12 mouse cellular contexts compared by ENCODE assay signal in the genomic region with DNA sequence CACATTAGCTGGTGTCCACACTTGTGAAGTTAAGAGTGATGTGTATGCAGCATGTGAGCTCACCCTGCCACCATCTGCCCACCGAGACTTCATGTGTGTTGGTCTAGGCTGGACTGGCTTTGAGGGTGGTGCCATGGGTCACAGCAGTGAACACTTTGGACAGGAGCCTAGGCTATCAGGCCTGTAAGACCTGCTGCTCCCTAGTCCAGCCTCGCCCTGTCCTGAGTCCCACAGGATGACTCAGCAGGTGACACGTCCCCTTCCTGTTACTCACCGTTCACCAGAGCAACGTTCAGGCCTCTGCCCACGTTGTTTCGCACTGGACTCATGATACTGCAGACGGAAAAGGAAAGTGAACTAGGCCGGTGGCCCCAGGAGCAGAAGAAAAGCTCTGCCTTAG. TPM values are rescaled to one million over a fixed set of nuclear protein-coding genes. Genes with fewer than 3 reads are reported as not detected.
DNase-seq lines count a peak whose midpoint lies in the region; ATAC-seq and TF ChIP-seq lines count a peak whose summit lies in the region.
"Had no signal": no experiment of that assay in that cellular context is flagged by ENCODE, and none has a peak within 500 bp of the region (broad histone marks: within the 10 kb centered on the region; RNA-seq: fewer than 3 reads in every experiment).

No protein-coding gene starts in this region.

- no peaks in the 10 kb centered on the region for H3K4me1 ChIP-seq in lung, postnatal 0 days (ENCODE audit: insufficient read depth, low read depth, low read length)
- peaks cover 17% of the 10 kb centered on the region for H3K4me1 ChIP-seq in small intestine, adult 2 months (ENCODE audit: control insufficient read depth, insufficient read depth, insufficient read length, low read length)
- H3K4me1 ChIP-seq in thymus, adult 2 months (replicated peaks; ENCODE audit: control insufficient read depth, insufficient read depth, low read length), result no peaks in the 10 kb centered on the region

- H3K4me3 ChIP-seq in lung, postnatal 0 days (ENCODE audit: low read depth, low read length), result no peak overlapping the region
- no peak overlapping the region for H3K4me3 ChIP-seq in small intestine, adult 2 months (ENCODE audit: low read depth, low read length)
- no peak overlapping the region for H3K4me3 ChIP-seq in thymus, adult 2 months (ENCODE audit: control insufficient read depth, insufficient read depth, low read length)
- H3K4me3 ChIP-seq: neural tube, embryonic 12.5 days had no signal

- no peak for TF ChIP-seq CTCF in lung, postnatal 0 days (IDR thresholded peaks at IDR 0.05)
- no peak for TF ChIP-seq CTCF in small intestine, adult 2 months (IDR thresholded peaks at IDR 0.05; ENCODE audit: extremely low read depth, insufficient read length, insufficient replicate concordance, low read depth, low read length)
- no peak for TF ChIP-seq CTCF in thymus, adult 2 months (IDR thresholded peaks at IDR 0.05; ENCODE audit: borderline replicate concordance, control insufficient read depth, extremely low read depth, insufficient read depth, low read length, poor library complexity)

- no peaks in the 10 kb centered on the region for H3K36me3 ChIP-seq in lung, postnatal 0 days (ENCODE audit: insufficient read depth, low read length)
- H3K36me3 ChIP-seq in small intestine, adult 2 months (ENCODE audit: control insufficient read depth, insufficient read depth, low read length), result peaks cover 16% of the 10 kb centered on the region
- no peaks in the 10 kb centered on the region for H3K36me3 ChIP-seq in thymus, adult 2 months (ENCODE audit: control insufficient read depth, insufficient read depth, low read length)
- H3K36me3 ChIP-seq: neural tube, embryonic 12.5 days had no signal

- peak; percentile 33; the same call in 1 of the 2 replicates for TF ChIP-seq POLR2A in small intestine, adult 2 months (IDR thresholded peaks at IDR 0.05; ENCODE audit: low read depth, low read length)
- no peak for TF ChIP-seq POLR2A in thymus, adult 2 months (IDR thresholded peaks at IDR 0.05; ENCODE audit: control insufficient read depth, extremely low read depth, insufficient read depth, low read length, poor library complexity)

- H3K9me3 ChIP-seq in lung, postnatal 0 days (ENCODE audit: low read length), result no peaks in the 10 kb centered on the region
- H3K9me3 ChIP-seq: neural tube, embryonic 12.5 days had no signal

- H3K27me3 ChIP-seq in lung, postnatal 0 days (replicated peaks; ENCODE audit: insufficient read depth, low read length), result no peaks in the 10 kb centered on the region
- H3K27me3 ChIP-seq in small intestine, adult 2 months (ENCODE audit: control insufficient read depth, insufficient read depth, low read length), result no peaks in the 10 kb centered on the region
- no peaks in the 10 kb centered on the region for H3K27me3 ChIP-seq in thymus, adult 2 months (ENCODE audit: control insufficient read depth, insufficient read depth, low read length)
- H3K27me3 ChIP-seq: neural tube, embryonic 12.5 days had no signal

- no peak overlapping the region for H3K4me2 ChIP-seq in lung, postnatal 0 days (replicated peaks; ENCODE audit: low read depth, low read length)
- H3K4me2 ChIP-seq: neural tube, embryonic 12.5 days had no signal

- H3K9ac ChIP-seq in lung, postnatal 0 days (replicated peaks; ENCODE audit: low read depth), result no peak overlapping the region
- H3K9ac ChIP-seq: neural tube, embryonic 12.5 days had no signal

- TF ChIP-seq EP300 in lung, postnatal 0 days (IDR thresholded peaks at IDR 0.05), result no peak

- no peak overlapping the region for H3K27ac ChIP-seq in lung, postnatal 0 days (ENCODE audit: low read length)
- H3K27ac ChIP-seq in small intestine, adult 2 months (ENCODE audit: insufficient read depth, low read depth, low read length), result peak overlapping the region; percentile 97
- no peak overlapping the region for H3K27ac ChIP-seq in thymus, adult 2 months (ENCODE audit: control insufficient read depth, insufficient read depth, low read length)
- H3K27ac ChIP-seq: neural tube, embryonic 12.5 days had no signal

- peak; percentile 49 for ATAC-seq in lung, postnatal 0 days

- peak; percentile 23 for DNase-seq in lung, postnatal 0 days (ENCODE audit: low spot score)
- no peak for DNase-seq in lung, postnatal 10 days
- peak; percentile 20 for DNase-seq in NIH3T3 (ENCODE audit: low read depth)
- peak; percentile 74 to 75 for DNase-seq in adrenal gland, postnatal 36 days
- DNase-seq in frontal cortex, adult 2 months (ENCODE audit: extremely low spot score in 1 of 2, low spot score in 1 of 2), result no peak
- no peak for DNase-seq in thymus, adult 2 months
- no peak for DNase-seq in T-cell, adult 2 months (ENCODE audit: low spot score)
- DNase-seq: gastrocnemius, postnatal 14 days; thymus, postnatal 14 days had no signal

- 56% methylated on average over 9 of the region's 9 CpGs for WGBS in lung, postnatal 0 days
- 17% methylated on average over 9 of the region's 9 CpGs for WGBS in small intestine, adult 2 months
- WGBS in thymus, adult 2 months, result 51% methylated on average over 9 of the region's 9 CpGs

RNA-seq across cellular contexts. Expression of a gene that starts 21.7 kb away (rescaled TPM):
- 2.6 and 2.7 TPM in 2 replicates for polyA plus RNA-seq in lung, postnatal 0 days (2015; fragmentation: Nextera tagmentation; extraction: Ambion mirVana)
- total RNA-seq in adrenal gland, postnatal 36 days (2021), result not detected
- polyA plus RNA-seq in small intestine, adult 2 months (2012; rRNA removed), result 26.8 and 100 TPM in 2 replicates
- not detected in 2 replicates for polyA plus RNA-seq in frontal cortex, adult 2 months (2012; rRNA removed)
- 4.0 and 4.3 TPM in 2 replicates for polyA plus RNA-seq in thymus, adult 2 months (2012; rRNA removed)
- total RNA-seq: gastrocnemius, postnatal 14 days; heart, postnatal 25 days had no signal
- polyA plus RNA-seq: neural tube, embryonic 12.5 days had no signal

RNA-seq across cellular contexts. Expression of a gene that starts 39.0 kb away (rescaled TPM):
- polyA plus RNA-seq in lung, postnatal 0 days (2015; fragmentation: Nextera tagmentation; extraction: Ambion mirVana), result 0.21 and 0.56 TPM in 2 replicates
- 1 to 10 TPM; 2.1 to 6.1 TPM for total RNA-seq in adrenal gland, postnatal 36 days (2021)
- polyA plus RNA-seq in small intestine, adult 2 months (2012; rRNA removed), result 0.16 and 0.25 TPM in 2 replicates
- 323 and 391 TPM in 2 replicates for polyA plus RNA-seq in frontal cortex, adult 2 months (2012; rRNA removed)
- 1.1 and 2.1 TPM in 2 replicates for polyA plus RNA-seq in thymus, adult 2 months (2012; rRNA removed)

Comparison
In these comparisons a context has a peak if more than half of its experiments do, and no peak if none do; other contexts are left out.
1. DNase-seq: peak in lung, postnatal 0 days (single experiment), NIH3T3 (single experiment) and adrenal gland, postnatal 36 days (2 of 2); none in lung, postnatal 10 days (single experiment), frontal cortex, adult 2 months (0 of 2), thymus, adult 2 months (single experiment) and T-cell, adult 2 months (single experiment).
2. RNA of a gene that starts 39.0 kb away (polyA plus RNA-seq): 323 to 391 TPM in frontal cortex, adult 2 months; 1.1 to 2.1 TPM in thymus, adult 2 months, 0.21 to 0.56 TPM in lung, postnatal 0 days and 0.16 to 0.25 TPM in small intestine, adult 2 months; every median in the first group is over 100 times any median in the second.